Mouse (Mus musculus) CH12.LX (cell line): ENCODE results near the gene Lonp2. TPM values are rescaled to one million over a fixed set of nuclear protein-coding genes. Genes with fewer than 3 reads are reported as not detected.

Source experiments
- DNase-seq: peaks from one replicate; pipeline ENCODE4 v3.0.0-alpha.2; 2013; ENCODE audit errors: extremely low read depth
- H3K27ac ChIP-seq: 2 replicates; pipeline ENCODE4 v1.5.1; 2012; ENCODE audit warnings: low read depth, mild to moderate bottlenecking, control low read depth, moderate library complexity; ENCODE audit not compliant: insufficient read depth
- H3K27me3 ChIP-seq: replicated peaks from 2 replicates; pipeline ENCODE3; 2012; ENCODE audit warnings: inconsistent platforms
- H3K36me3 ChIP-seq, 2 experiments: replicated peaks in 1 of 2; 2 replicates each; pipeline versions ENCODE3 to v1.6.1; 2012; ENCODE audit warnings: inconsistent platforms in 1 of 2, low read length in 1 of 2, mild to moderate bottlenecking in 1 of 2, mixed read lengths in 1 of 2, moderate library complexity in 1 of 2; ENCODE audit not compliant: control insufficient read depth in 1 of 2, insufficient read depth in 1 of 2
- H3K4me1 ChIP-seq, 2 experiments: 2 replicates each; pipeline ENCODE4 v1.6.1; 2012; ENCODE audit warnings: inconsistent platforms in 1 of 2, moderate library complexity in 1 of 2; ENCODE audit not compliant: insufficient read depth in 2 of 2, control insufficient read depth in 1 of 2
- H3K4me2 ChIP-seq: 2 replicates; pipeline ENCODE4 v1.6.1; 2012; ENCODE audit warnings: low read depth, mild to moderate bottlenecking, control low read depth; ENCODE audit not compliant: poor library complexity, insufficient read depth, severe bottlenecking
- H3K4me3 ChIP-seq, 3 experiments: fragments of 150-350 bp in 1 of 3; sonication (generic) in 1 of 3; replicated peaks in 1 of 3; 2 replicates each; pipeline versions ENCODE3 to v1.5.1; 2011 to 2012; ENCODE audit warnings: low read depth in 2 of 3, low read length in 2 of 3, mild to moderate bottlenecking in 2 of 3, moderate library complexity in 2 of 3, control low read depth in 1 of 3, improper control_type of control experiment in 1 of 3, inconsistent platforms in 1 of 3, mixed read lengths in 1 of 3; ENCODE audit not compliant: poor library complexity in 1 of 3
- H3K79me2 ChIP-seq: replicated peaks from 2 replicates; pipeline ENCODE4 v1.6.1; 2012; ENCODE audit warnings: mild to moderate bottlenecking, moderate library complexity; ENCODE audit not compliant: control insufficient read depth, poor library complexity, insufficient read depth, severe bottlenecking; ENCODE audit errors: extremely low read depth
- H3K9ac ChIP-seq: 2 replicates; pipeline ENCODE4 v1.6.1; 2012; ENCODE audit warnings: low read depth, mild to moderate bottlenecking, control low read depth, moderate library complexity; ENCODE audit not compliant: insufficient read depth
- H3K9me3 ChIP-seq: replicated peaks from 2 replicates; pipeline ENCODE3; 2012; ENCODE audit warnings: low read length, inconsistent platforms, mixed read lengths
- BHLHE40 ChIP-seq: IDR thresholded peaks from 2 replicates; pipeline ENCODE4 v1.6.1; 2011; ENCODE audit warnings: mild to moderate bottlenecking, low read depth, low read length, improper control_type of control experiment
- E2F4 ChIP-seq: IDR thresholded peaks from 2 replicates; pipeline ENCODE4 v1.6.1; 2011; ENCODE audit warnings: low read depth, low read length, improper control_type of control experiment; ENCODE audit not compliant: insufficient replicate concordance
- EP300 ChIP-seq: IDR thresholded peaks from 2 replicates; pipeline ENCODE4 v1.6.1; 2011; ENCODE audit warnings: low read length, improper control_type of control experiment
- HCFC1 ChIP-seq: IDR thresholded peaks from 2 replicates; pipeline ENCODE4 v1.6.1; 2012; ENCODE audit warnings: low read depth, mild to moderate bottlenecking, inconsistent platforms, low read length, improper control_type of control experiment
- IRF4 ChIP-seq: IDR thresholded peaks from 2 replicates; pipeline ENCODE4 v1.6.1; 2014; ENCODE audit warnings: low read depth, mild to moderate bottlenecking, inconsistent platforms, low read length, improper control_type of control experiment
- JUN ChIP-seq: IDR thresholded peaks from 2 replicates; pipeline ENCODE4 v1.6.1; 2011; ENCODE audit warnings: low read depth, mild to moderate bottlenecking, low read length, improper control_type of control experiment, moderate library complexity; ENCODE audit not compliant: insufficient read depth
- KAT2A ChIP-seq: IDR thresholded peaks from 2 replicates; pipeline ENCODE4 v1.6.1; 2012; ENCODE audit warnings: low read length, improper control_type of control experiment, inconsistent platforms; ENCODE audit not compliant: insufficient replicate concordance
- MAFK ChIP-seq: IDR thresholded peaks from 2 replicates; pipeline ENCODE4 v1.6.1; 2011; ENCODE audit warnings: low read length, improper control_type of control experiment; ENCODE audit not compliant: insufficient replicate concordance
- MAX ChIP-seq: IDR thresholded peaks from 2 replicates; pipeline ENCODE4 v1.6.1; 2011; ENCODE audit warnings: low read length, improper control_type of control experiment
- MAZ ChIP-seq: IDR thresholded peaks from 2 replicates; pipeline ENCODE4 v1.6.1; 2012; ENCODE audit warnings: low read depth, mild to moderate bottlenecking, inconsistent platforms, low read length, improper control_type of control experiment, moderate library complexity
- MEF2A ChIP-seq: IDR thresholded peaks from 2 replicates; pipeline ENCODE4 v1.6.1; 2014; ENCODE audit warnings: low read depth, mild to moderate bottlenecking, inconsistent platforms, low read length, improper control_type of control experiment, borderline replicate concordance
- MXI1 ChIP-seq: IDR thresholded peaks from 2 replicates; pipeline ENCODE4 v1.6.1; 2011; ENCODE audit warnings: mild to moderate bottlenecking, low read depth, low read length, improper control_type of control experiment
- NELFE ChIP-seq: IDR thresholded peaks from 2 replicates; pipeline ENCODE4 v1.6.1; 2011; ENCODE audit warnings: low read depth, low read length, improper control_type of control experiment
- NRF1 ChIP-seq: IDR thresholded peaks from 2 replicates; pipeline ENCODE4 v1.6.1; 2014; ENCODE audit warnings: low read depth, mild to moderate bottlenecking, inconsistent platforms, low read length, improper control_type of control experiment, moderate library complexity
- POLR2A ChIP-seq: IDR thresholded peaks from 2 replicates; pipeline ENCODE4 v1.6.1; 2011; ENCODE audit warnings: low read depth, mild to moderate bottlenecking, improper control_type of control experiment, low read length
- POLR2AphosphoS2 ChIP-seq: IDR thresholded peaks from 2 replicates; pipeline ENCODE4 v1.6.1; 2011; ENCODE audit warnings: low read depth, low read length, improper control_type of control experiment
- RCOR1 ChIP-seq: conservative IDR thresholded peaks from 2 replicates; pipeline ENCODE4 v1.6.1; 2012; ENCODE audit warnings: low read depth, mild to moderate bottlenecking, inconsistent platforms, low read length, improper control_type of control experiment
- SIN3A ChIP-seq: IDR thresholded peaks from 2 replicates; pipeline ENCODE4 v1.6.1; 2012; ENCODE audit warnings: low read length, improper control_type of control experiment, inconsistent platforms
- TBP ChIP-seq: conservative IDR thresholded peaks from 2 replicates; pipeline ENCODE4 v1.6.1; 2011; ENCODE audit warnings: low read depth, low read length, improper control_type of control experiment
- TCF12 ChIP-seq: IDR thresholded peaks from 2 replicates; pipeline ENCODE4 v1.6.1; 2014; ENCODE audit warnings: low read depth, mild to moderate bottlenecking, inconsistent platforms, low read length, improper control_type of control experiment
- UBTF ChIP-seq: IDR thresholded peaks from 2 replicates; pipeline ENCODE4 v1.6.1; 2012; ENCODE audit warnings: low read depth, mild to moderate bottlenecking, inconsistent platforms, low read length, improper control_type of control experiment, moderate library complexity
- USF1 ChIP-seq: IDR thresholded peaks from 2 replicates; pipeline ENCODE4 v1.6.1; 2014; ENCODE audit warnings: low read depth, mild to moderate bottlenecking, inconsistent platforms, low read length, improper control_type of control experiment
- USF2 ChIP-seq: conservative IDR thresholded peaks from 2 replicates; pipeline ENCODE4 v1.6.1; 2011; ENCODE audit warnings: low read depth, low read length, improper control_type of control experiment
- dilution Hi-C: fragments of 300-500 bp; cut with MboI; formaldehyde crosslinking; loops from 2 replicates; pipeline ENCODE4 v1.14.3; 2020; ENCODE audit warnings: low sequenced_read_pairs; ENCODE audit not compliant: extremely low pct_unique_long_range_greater_than_20kb, extremely low pct_ligation_motif_present
- in situ Hi-C: fragments of 300-500 bp; cut with MboI; formaldehyde crosslinking; loops from 3 replicates; pipeline ENCODE4 v1.14.3; 2019; ENCODE audit warnings: low sequenced_read_pairs, low pct_ligation_motif_present, low pct_unique_long_range_greater_than_20kb, mixed read lengths
- polyA plus RNA-seq: library from polyadenylated mRNA; unstranded; fragments of >175 nt; gene quantifications from 2 replicates; pipeline ENCODE4 v1.2.1, GENCODE M21; 2012; ENCODE audit warnings: low read depth; ENCODE audit not compliant: insufficient read length
- total RNA-seq, 2 experiments: library from RNA; depleted of rRNA; stranded (reverse); fragments of 300-350 nt in 1 of 2; fragments of >200 nt in 1 of 2; gene quantifications; 2 replicates each; pipeline ENCODE4 v1.2.3; 2012 to 2014

Lonp2 gene
- total and polyA plus RNA-seq, 3 experiments: 25.6 to 27.8 (median 26.4) TPM

DNA sequence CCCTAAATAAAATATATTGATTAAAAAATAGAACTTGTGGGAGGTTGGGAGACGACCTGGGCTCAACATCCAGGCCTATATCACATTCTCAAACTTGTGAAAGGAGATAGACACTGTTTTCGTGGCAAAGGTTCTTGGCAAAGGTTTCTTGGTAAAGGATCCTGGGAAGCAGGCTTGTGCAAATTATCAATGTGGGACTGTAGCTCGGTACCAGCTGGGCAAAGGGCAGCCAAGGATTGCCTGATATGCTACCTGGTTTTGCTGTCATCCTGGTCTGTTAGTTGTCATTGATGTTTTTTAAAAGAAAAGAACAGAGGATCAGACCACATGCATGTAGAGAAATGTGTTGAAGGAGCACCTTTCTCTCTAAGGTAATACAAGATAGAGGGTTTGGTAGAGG is 23.5 kb upstream of the Lonp2 start:
- no peak for DNase-seq

DNA sequence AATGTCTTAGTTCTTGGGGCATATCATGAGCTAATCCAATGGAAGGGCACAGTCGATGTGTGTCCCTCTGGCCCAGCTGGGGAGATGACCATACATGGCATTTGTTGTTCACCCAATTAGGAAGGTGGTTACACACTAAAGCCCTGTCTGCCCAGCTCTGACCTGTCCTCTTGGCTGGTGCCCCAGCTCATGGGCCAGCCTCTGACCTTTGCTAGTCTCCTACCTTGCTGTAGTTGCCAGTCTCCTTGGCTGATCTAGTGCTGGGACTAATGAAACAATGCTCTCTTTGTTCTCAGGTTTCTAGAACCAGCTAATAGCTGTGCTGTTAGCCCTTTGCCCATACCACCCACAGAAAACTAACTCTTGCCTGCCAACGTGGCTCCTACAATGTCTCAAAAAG is 20.7 kb upstream of the Lonp2 start:
- Histone ChIP-seq H3K9ac (no peak overlapping the region), H3K9me3 (no peaks in the 10 kb centered on the region), H3K27me3 (peaks cover 1% of the 10 kb centered on the region), H3K4me1 (no peaks in the 10 kb centered on the region), H3K27ac (no peak overlapping the region), H3K4me2 (no peak overlapping the region), H3K36me3 (no peaks in the 10 kb centered on the region), H3K4me3 (no peak overlapping the region), H3K79me2 (no peaks in the 10 kb centered on the region)
- no peak for DNase-seq
- dilution Hi-C loops: no loop called here
- no peak for TF ChIP-seq IRF4
- TF ChIP-seq MXI1: no peak
- TF ChIP-seq MAFK: no peak
- no peak for TF ChIP-seq BHLHE40
- in situ Hi-C loops: no loop called here

More for the DNA sequence above, 23.5 kb upstream of the Lonp2 start:
- Histone ChIP-seq H3K4me2 (no peak overlapping the region), H3K27me3 (peaks cover 6% of the 10 kb centered on the region), H3K27ac (no peak overlapping the region), H3K4me1 (no peaks in the 10 kb centered on the region), H3K9me3 (no peaks in the 10 kb centered on the region), H3K4me3 (no peak overlapping the region), H3K9ac (no peak overlapping the region), H3K36me3 (no peaks in the 10 kb centered on the region), H3K79me2 (no peaks in the 10 kb centered on the region)
- dilution Hi-C loops (no loop called here), in situ Hi-C loops (no loop called here)
- TF ChIP-seq SIN3A (no peak), TBP (no peak), JUN (no peak), MXI1 (no peak), HCFC1 (no peak), USF1 (no peak), EP300 (no peak), RCOR1 (no peak), MAFK (no peak), UBTF (no peak), E2F4 (no peak)

DNA sequence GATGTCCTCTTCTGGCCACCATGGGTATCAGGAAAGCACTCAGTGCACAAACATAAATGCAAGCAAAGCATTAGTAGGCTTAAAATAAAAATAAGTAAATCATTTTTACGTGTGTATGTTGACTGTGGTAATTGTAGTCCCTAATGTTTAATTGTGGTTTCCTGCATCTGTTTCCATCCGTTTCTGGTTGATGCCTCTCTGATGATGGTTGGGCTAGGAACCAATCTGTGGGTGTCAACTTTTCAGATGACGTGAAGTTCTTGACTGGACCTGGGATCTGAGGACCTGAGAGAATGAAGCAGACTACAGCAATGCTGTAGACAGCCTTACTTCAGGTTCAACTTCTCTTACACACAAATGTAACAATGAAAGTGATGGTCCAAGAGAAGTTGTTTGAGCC is 19.2 kb upstream of the Lonp2 start:
- TF ChIP-seq KAT2A (no peak), TCF12 (no peak), NELFE (no peak), MEF2A (no peak), RCOR1 (no peak), SIN3A (no peak), MXI1 (no peak), MAX (no peak), E2F4 (no peak), UBTF (no peak), POLR2AphosphoS2 (no peak), NRF1 (no peak), MAZ (no peak), POLR2A (no peak), USF2 (no peak)
- H3K79me2 ChIP-seq: no peaks in the 10 kb centered on the region

More for the DNA sequence above, 19.2 kb upstream of the Lonp2 start:
- Histone ChIP-seq H3K27ac (no peak overlapping the region), H3K36me3 (no peaks in the 10 kb centered on the region), H3K4me3 (no peak overlapping the region), H3K9ac (no peak overlapping the region), H3K4me1 (no peaks in the 10 kb centered on the region), H3K9me3 (peaks cover 3% of the 10 kb centered on the region), H3K4me2 (no peak overlapping the region), H3K27me3 (no peaks in the 10 kb centered on the region)
- dilution Hi-C loops: no loop called here
- in situ Hi-C loops: no loop called here
- no peak for DNase-seq
